Mouse (Mus musculus) brain, embryonic 14.5 days (tissue): Measurements from ENCODE around the gene Ciart.

ENCODE experiments used
- CTCF ChIP-seq: fragments of 200-500 bp; IDR thresholded peaks from 2 replicates; pipeline ENCODE4 v1.5.1; 2012; ENCODE audit warnings: inconsistent platforms, mild to moderate bottlenecking, moderate library complexity, borderline replicate concordance; ENCODE audit not compliant: insufficient read depth, insufficient read length; ENCODE audit errors: extremely low read depth
- POLR2A ChIP-seq: fragments of 200-500 bp; IDR thresholded peaks from 2 replicates; pipeline ENCODE4 v1.6.1; 2012; ENCODE audit warnings: mild to moderate bottlenecking, inconsistent platforms, borderline replicate concordance; ENCODE audit not compliant: poor library complexity, insufficient read depth, insufficient read length, severe bottlenecking; ENCODE audit errors: extremely low read depth

- TF ChIP-seq CTCF, result no peak
- no peak for TF ChIP-seq POLR2A
Measured at GRCm38 (mm10) chr3:95842503-95843214, 39.4 kb downstream of the Ciart start.
